Mouse (Mus musculus): ENCODE measurements around the gene Gm11541. TPM values are rescaled to one million over a fixed set of nuclear protein-coding genes. Genes with fewer than 3 reads are reported as not detected.

Gm11541 gene
- total RNA-seq, 2 experiments from 2014 or later: not detected

Other genes with a start within 250 kb of the Gm11541 start
- 1 to 10 TPM; 2.1 to 2.8 TPM for gene Cacna1g, start 230.3 kb downstream of the Gm11541 start, total RNA-seq (2021)
- gene Spata20, start 218.3 kb downstream of the Gm11541 start, total RNA-seq (2021): not detected
- gene Epn3, start 204.5 kb downstream of the Gm11541 start, total RNA-seq (2021): 10 to 100 TPM in 1 of 2 experiments, 1 to 10 TPM in 1; 7.0 to 10.2 TPM
- 1 to 10 TPM; 3.3 to 4.8 TPM for gene Mycbpap, start 182.8 kb downstream of the Gm11541 start, total RNA-seq (2021)
- 10 to 100 TPM in 1 of 2 experiments, 1 to 10 TPM in 1; 8.3 to 10.1 TPM for gene Rsad1, start 155.2 kb downstream of the Gm11541 start, total RNA-seq (2021)
- gene Chad, start 139.5 kb downstream of the Gm11541 start, total RNA-seq (2021): 1 to 10 TPM in 1 of 2 experiments, under 1 TPM in 1; 0.39 to 2.9 TPM
- gene Acsf2, start 102.6 kb downstream of the Gm11541 start, total RNA-seq (2021): 10 to 100 TPM; 55.9 to 57.7 TPM
- 100 to 1,000 TPM; 101 to 119 TPM for gene Lrrc59, start 74.7 kb downstream of the Gm11541 start, total RNA-seq (2021)
- 10 to 100 TPM; 92.1 to 96.4 TPM for gene Mrpl27, start 50.7 kb downstream of the Gm11541 start, total RNA-seq (2021)
- 1 to 10 TPM; 2.0 to 3.6 TPM for gene Eme1, start 50.5 kb downstream of the Gm11541 start, total RNA-seq (2021)
- 10 to 100 TPM; 19.8 to 26.5 TPM for gene Xylt2, start 27.0 kb downstream of the Gm11541 start, total RNA-seq (2021)
- under 1 TPM; 0.36 to 0.48 TPM for gene Cdc34b, start 37.3 kb upstream of the Gm11541 start, total RNA-seq (2021)
- gene Tmem92, start 78.2 kb upstream of the Gm11541 start, total RNA-seq (2021): not detected
- gene Col1a1, start 231.7 kb upstream of the Gm11541 start, total RNA-seq (2021): 1,000 to 10,000 TPM in 1 of 2 experiments, 100 to 1,000 TPM in 1; 763 to 1,573 TPM

Data from adrenal gland, postnatal 10 days (tissue).